Mouse (Mus musculus): ENCODE measurements around the gene Mtnr1b. TPM values are rescaled to one million over a fixed set of nuclear protein-coding genes. Genes with fewer than 3 reads are reported as not detected.
"Not testable (repeated sequence)": the region's sequence is repeated elsewhere in the genome, so short reads cannot be mapped to it uniquely, and the experiment has no call there.

Mtnr1b gene
- polyA plus RNA-seq, 1 experiment, result not detected

- Histone ChIP-seq H3ac (ENCODE audit: control insufficient read depth, insufficient read length, low read depth) (no peak overlapping the region), H3K79me3 (ENCODE audit: low read depth) (no peaks in the 10 kb centered on the region), H3K27me3 (ENCODE audit: control insufficient read depth, insufficient read depth, insufficient read length) (no peaks in the 10 kb centered on the region), H3K36me3 (ENCODE audit: control insufficient read depth, insufficient read depth) (no peaks in the 10 kb centered on the region), H3K79me2 (ENCODE audit: control insufficient read depth, insufficient read depth) (no peaks in the 10 kb centered on the region), H3K4me3 (ENCODE audit: insufficient read depth, poor library complexity, severe bottlenecking) (no peak overlapping the region)
- TF ChIP-seq MAX (IDR thresholded peaks at IDR 0.05) (no peak), CEBPB (IDR thresholded peaks at IDR 0.05; ENCODE audit: low read depth) (no peak), MYOG (IDR thresholded peaks at IDR 0.05; ENCODE audit: control insufficient read depth, extremely low read depth, insufficient read length) (no peak), USF1 (IDR thresholded peaks at IDR 0.05; ENCODE audit: low read depth) (no peak), MYOD1 (IDR thresholded peaks at IDR 0.05; ENCODE audit: control insufficient read depth, insufficient read length, low read depth) (no peak)
Measured at GRCm38 (mm10) chr9:15845390-15845789, 29.0 kb downstream of the Mtnr1b start.

- not testable (repeated sequence) for H3K27me3 ChIP-seq (ENCODE audit: control insufficient read depth, insufficient read depth, insufficient read length); H3K79me2 ChIP-seq (ENCODE audit: control insufficient read depth, insufficient read depth); H3ac ChIP-seq (ENCODE audit: control insufficient read depth, insufficient read length, low read depth); H3K4me3 ChIP-seq (ENCODE audit: insufficient read depth, poor library complexity, severe bottlenecking); H3K36me3 ChIP-seq (ENCODE audit: control insufficient read depth, insufficient read depth); H3K79me3 ChIP-seq (ENCODE audit: low read depth)
Measured at GRCm38 (mm10) chr9:15844936-15845335, 29.4 kb downstream of the Mtnr1b start.

- H3K79me3 ChIP-seq (ENCODE audit: low read depth), result no peaks in the 10 kb centered on the region
- H3K36me3 ChIP-seq (ENCODE audit: control insufficient read depth, insufficient read depth), result no peaks in the 10 kb centered on the region
- no peaks in the 10 kb centered on the region for H3K79me2 ChIP-seq (ENCODE audit: control insufficient read depth, insufficient read depth)
- H3ac ChIP-seq (ENCODE audit: control insufficient read depth, insufficient read length, low read depth), result no peak overlapping the region
- no peak overlapping the region for H3K4me3 ChIP-seq (ENCODE audit: insufficient read depth, poor library complexity, severe bottlenecking)
- H3K27me3 ChIP-seq (ENCODE audit: control insufficient read depth, insufficient read depth, insufficient read length), result no peaks in the 10 kb centered on the region
- no peak for TF ChIP-seq CTCF (IDR thresholded peaks at IDR 0.05; ENCODE audit: control insufficient read depth, insufficient read depth, insufficient read length)
- TF ChIP-seq MYOG (IDR thresholded peaks at IDR 0.05; ENCODE audit: control insufficient read depth, extremely low read depth, insufficient read length), result no peak
- no peak for TF ChIP-seq MAX (IDR thresholded peaks at IDR 0.05)
- no peak for TF ChIP-seq CEBPB (IDR thresholded peaks at IDR 0.05; ENCODE audit: low read depth)
- no peak for TF ChIP-seq MYOD1 (IDR thresholded peaks at IDR 0.05; ENCODE audit: control insufficient read depth, insufficient read length, low read depth)
- TF ChIP-seq USF1 (IDR thresholded peaks at IDR 0.05; ENCODE audit: low read depth), result no peak
- no peak for TF ChIP-seq FOSL1 (IDR thresholded peaks at IDR 0.05; ENCODE audit: insufficient read depth, low read length, poor library complexity, severe bottlenecking)
Measured at GRCm38 (mm10) chr9:15813002-15813911, 61.1 kb downstream of the Mtnr1b start.

- Histone ChIP-seq H3K36me3 (ENCODE audit: control insufficient read depth, insufficient read depth) (no peaks in the 10 kb centered on the region), H3K4me3 (ENCODE audit: insufficient read depth, poor library complexity, severe bottlenecking) (no peak overlapping the region), H3K27me3 (ENCODE audit: control insufficient read depth, insufficient read depth, insufficient read length) (no peaks in the 10 kb centered on the region), H3K79me3 (ENCODE audit: low read depth) (no peaks in the 10 kb centered on the region), H3ac (ENCODE audit: control insufficient read depth, insufficient read length, low read depth) (no peak overlapping the region), H3K79me2 (ENCODE audit: control insufficient read depth, insufficient read depth) (no peaks in the 10 kb centered on the region)
- TF ChIP-seq MAX (IDR thresholded peaks at IDR 0.05) (no peak), USF1 (IDR thresholded peaks at IDR 0.05; ENCODE audit: low read depth) (no peak)
Measured at GRCm38 (mm10) chr9:15804296-15804695, 70.1 kb downstream of the Mtnr1b start.

- no peak for TF ChIP-seq USF1 (IDR thresholded peaks at IDR 0.05; ENCODE audit: low read depth)
- TF ChIP-seq MYOD1 (IDR thresholded peaks at IDR 0.05; ENCODE audit: control insufficient read depth, insufficient read length, low read depth), result no peak
- TF ChIP-seq MYOG (IDR thresholded peaks at IDR 0.05; ENCODE audit: control insufficient read depth, extremely low read depth, insufficient read length), result no peak
- TF ChIP-seq MAX (IDR thresholded peaks at IDR 0.05), result no peak
- TF ChIP-seq CEBPB (IDR thresholded peaks at IDR 0.05; ENCODE audit: low read depth), result no peak
Measured at GRCm38 (mm10) chr9:15802413-15803027, 71.8 kb downstream of the Mtnr1b start.

GRCm38 (mm10) chr9:15800402-15800801 lies 74.0 kb downstream of the Mtnr1b start:
- Histone ChIP-seq H3K36me3 (ENCODE audit: control insufficient read depth, insufficient read depth) (no peaks in the 10 kb centered on the region), H3K79me2 (ENCODE audit: control insufficient read depth, insufficient read depth) (no peaks in the 10 kb centered on the region), H3ac (ENCODE audit: control insufficient read depth, insufficient read length, low read depth) (no peak overlapping the region), H3K4me3 (ENCODE audit: insufficient read depth, poor library complexity, severe bottlenecking) (no peak overlapping the region), H3K27me3 (ENCODE audit: control insufficient read depth, insufficient read depth, insufficient read length) (no peaks in the 10 kb centered on the region), H3K79me3 (ENCODE audit: low read depth) (no peaks in the 10 kb centered on the region)
- TF ChIP-seq FOSL1 (IDR thresholded peaks at IDR 0.05; ENCODE audit: insufficient read depth, low read length, poor library complexity, severe bottlenecking) (no peak), CTCF (IDR thresholded peaks at IDR 0.05; ENCODE audit: control insufficient read depth, insufficient read depth, insufficient read length) (no peak), MYOD1 (IDR thresholded peaks at IDR 0.05; ENCODE audit: control insufficient read depth, insufficient read length, low read depth) (no peak), MYOG (IDR thresholded peaks at IDR 0.05; ENCODE audit: control insufficient read depth, extremely low read depth, insufficient read length) (no peak), CEBPB (IDR thresholded peaks at IDR 0.05; ENCODE audit: low read depth) (no peak), USF1 (IDR thresholded peaks at IDR 0.05; ENCODE audit: low read depth) (no peak), MAX (IDR thresholded peaks at IDR 0.05) (no peak)

More at GRCm38 (mm10) chr9:15802413-15803027, 71.8 kb downstream of the Mtnr1b start:
- Histone ChIP-seq H3ac (ENCODE audit: control insufficient read depth, insufficient read length, low read depth) (no peak overlapping the region), H3K79me3 (ENCODE audit: low read depth) (no peaks in the 10 kb centered on the region), H3K27me3 (ENCODE audit: control insufficient read depth, insufficient read depth, insufficient read length) (no peaks in the 10 kb centered on the region), H3K4me3 (ENCODE audit: insufficient read depth, poor library complexity, severe bottlenecking) (no peak overlapping the region), H3K36me3 (ENCODE audit: control insufficient read depth, insufficient read depth) (no peaks in the 10 kb centered on the region), H3K79me2 (ENCODE audit: control insufficient read depth, insufficient read depth) (no peaks in the 10 kb centered on the region)

Measured in C2C12 (cell line).